Mouse (Mus musculus) E14TG2a.4 (cell line): ENCODE results near the gene Herc4.

ENCODE experiments used
- CTCF ChIP-seq: conservative IDR thresholded peaks from 2 replicates; pipeline ENCODE4 v1.5.1; 2014; ENCODE audit warnings: low read length
- NANOG ChIP-seq: IDR thresholded peaks from 2 replicates; pipeline ENCODE4 v1.6.1; 2014; ENCODE audit warnings: borderline replicate concordance, low read length, mixed read lengths
- POU5F1 ChIP-seq: IDR thresholded peaks from 2 replicates; pipeline ENCODE4 v1.6.1; 2014; ENCODE audit warnings: low read length, borderline replicate concordance

DNA sequence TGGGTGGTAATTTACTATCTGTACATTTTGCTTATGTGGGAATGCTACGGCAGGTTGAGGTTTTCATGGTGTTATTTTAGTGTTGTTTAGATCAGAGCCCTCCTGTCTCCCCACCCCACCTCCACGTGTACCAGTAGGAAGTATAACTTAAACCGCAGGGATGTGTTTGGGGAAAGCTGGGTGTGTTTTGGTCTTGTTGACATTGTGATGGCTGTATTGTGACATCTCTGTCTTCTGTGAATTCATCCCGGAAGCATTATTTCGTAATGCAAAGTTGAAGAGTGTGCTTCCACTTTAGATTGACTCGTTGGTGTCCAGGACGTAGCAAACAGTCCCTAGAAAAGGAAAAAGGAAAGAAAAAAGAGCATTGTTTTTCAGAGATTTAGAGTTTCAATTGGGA, 3.8 kb downstream of the Herc4 start:
- TF ChIP-seq CTCF (no peak), NANOG (no peak), POU5F1 (no peak)
